Mouse (Mus musculus) CH12.LX (cell line): ENCODE results near the gene Phrf1. TPM values are rescaled to one million over a fixed set of nuclear protein-coding genes. Genes with fewer than 3 reads are reported as not detected.

Source experiments
- DNase-seq: peaks from one replicate; pipeline ENCODE4 v3.0.0-alpha.2; 2013; ENCODE audit errors: extremely low read depth
- H3K27ac ChIP-seq: 2 replicates; pipeline ENCODE4 v1.5.1; 2012; ENCODE audit warnings: low read depth, mild to moderate bottlenecking, control low read depth, moderate library complexity; ENCODE audit not compliant: insufficient read depth
- H3K27me3 ChIP-seq: replicated peaks from 2 replicates; pipeline ENCODE3; 2012; ENCODE audit warnings: inconsistent platforms
- H3K36me3 ChIP-seq, 2 experiments: replicated peaks in 1 of 2; 2 replicates each; pipeline versions ENCODE3 to v1.6.1; 2012; ENCODE audit warnings: inconsistent platforms in 1 of 2, low read length in 1 of 2, mild to moderate bottlenecking in 1 of 2, mixed read lengths in 1 of 2, moderate library complexity in 1 of 2; ENCODE audit not compliant: control insufficient read depth in 1 of 2, insufficient read depth in 1 of 2
- H3K4me1 ChIP-seq, 2 experiments: 2 replicates each; pipeline ENCODE4 v1.6.1; 2012; ENCODE audit warnings: inconsistent platforms in 1 of 2, moderate library complexity in 1 of 2; ENCODE audit not compliant: insufficient read depth in 2 of 2, control insufficient read depth in 1 of 2
- H3K4me2 ChIP-seq: 2 replicates; pipeline ENCODE4 v1.6.1; 2012; ENCODE audit warnings: low read depth, mild to moderate bottlenecking, control low read depth; ENCODE audit not compliant: poor library complexity, insufficient read depth, severe bottlenecking
- H3K4me3 ChIP-seq, 3 experiments: fragments of 150-350 bp in 1 of 3; sonication (generic) in 1 of 3; replicated peaks in 1 of 3; 2 replicates each; pipeline versions ENCODE3 to v1.5.1; 2011 to 2012; ENCODE audit warnings: low read depth in 2 of 3, low read length in 2 of 3, mild to moderate bottlenecking in 2 of 3, moderate library complexity in 2 of 3, control low read depth in 1 of 3, improper control_type of control experiment in 1 of 3, inconsistent platforms in 1 of 3, mixed read lengths in 1 of 3; ENCODE audit not compliant: poor library complexity in 1 of 3
- H3K79me2 ChIP-seq: replicated peaks from 2 replicates; pipeline ENCODE4 v1.6.1; 2012; ENCODE audit warnings: mild to moderate bottlenecking, moderate library complexity; ENCODE audit not compliant: control insufficient read depth, poor library complexity, insufficient read depth, severe bottlenecking; ENCODE audit errors: extremely low read depth
- H3K9ac ChIP-seq: 2 replicates; pipeline ENCODE4 v1.6.1; 2012; ENCODE audit warnings: low read depth, mild to moderate bottlenecking, control low read depth, moderate library complexity; ENCODE audit not compliant: insufficient read depth
- H3K9me3 ChIP-seq: replicated peaks from 2 replicates; pipeline ENCODE3; 2012; ENCODE audit warnings: low read length, inconsistent platforms, mixed read lengths
- BHLHE40 ChIP-seq: IDR thresholded peaks from 2 replicates; pipeline ENCODE4 v1.6.1; 2011; ENCODE audit warnings: mild to moderate bottlenecking, low read depth, low read length, improper control_type of control experiment
- CHD2 ChIP-seq: IDR thresholded peaks from 2 replicates; pipeline ENCODE4 v1.6.1; 2011; ENCODE audit warnings: low read length, improper control_type of control experiment
- CTCF ChIP-seq, 2 experiments: IDR thresholded peaks in 1 of 2; conservative IDR thresholded peaks in 1 of 2; 2 replicates each; pipeline ENCODE4 v1.5.1; 2011 to 2012; ENCODE audit warnings: low read depth in 2 of 2, low read length in 2 of 2, improper control_type of control experiment in 1 of 2, inconsistent platforms in 1 of 2, mild to moderate bottlenecking in 1 of 2, moderate library complexity in 1 of 2
- E2F4 ChIP-seq: IDR thresholded peaks from 2 replicates; pipeline ENCODE4 v1.6.1; 2011; ENCODE audit warnings: low read depth, low read length, improper control_type of control experiment; ENCODE audit not compliant: insufficient replicate concordance
- ELF1 ChIP-seq: IDR thresholded peaks from 2 replicates; pipeline ENCODE4 v1.6.1; 2014; ENCODE audit warnings: low read depth, mild to moderate bottlenecking, inconsistent platforms, low read length, improper control_type of control experiment
- EP300 ChIP-seq: IDR thresholded peaks from 2 replicates; pipeline ENCODE4 v1.6.1; 2011; ENCODE audit warnings: low read length, improper control_type of control experiment
- IRF4 ChIP-seq: IDR thresholded peaks from 2 replicates; pipeline ENCODE4 v1.6.1; 2014; ENCODE audit warnings: low read depth, mild to moderate bottlenecking, inconsistent platforms, low read length, improper control_type of control experiment
- JUN ChIP-seq: IDR thresholded peaks from 2 replicates; pipeline ENCODE4 v1.6.1; 2011; ENCODE audit warnings: low read depth, mild to moderate bottlenecking, low read length, improper control_type of control experiment, moderate library complexity; ENCODE audit not compliant: insufficient read depth
- JUND ChIP-seq: conservative IDR thresholded peaks from 2 replicates; pipeline ENCODE4 v1.6.1; 2011; ENCODE audit warnings: low read depth, low read length, improper control_type of control experiment
- KAT2A ChIP-seq: IDR thresholded peaks from 2 replicates; pipeline ENCODE4 v1.6.1; 2012; ENCODE audit warnings: low read length, improper control_type of control experiment, inconsistent platforms; ENCODE audit not compliant: insufficient replicate concordance
- MAFK ChIP-seq: IDR thresholded peaks from 2 replicates; pipeline ENCODE4 v1.6.1; 2011; ENCODE audit warnings: low read length, improper control_type of control experiment; ENCODE audit not compliant: insufficient replicate concordance
- MAX ChIP-seq: IDR thresholded peaks from 2 replicates; pipeline ENCODE4 v1.6.1; 2011; ENCODE audit warnings: low read length, improper control_type of control experiment
- MAZ ChIP-seq: IDR thresholded peaks from 2 replicates; pipeline ENCODE4 v1.6.1; 2012; ENCODE audit warnings: low read depth, mild to moderate bottlenecking, inconsistent platforms, low read length, improper control_type of control experiment, moderate library complexity
- MEF2A ChIP-seq: IDR thresholded peaks from 2 replicates; pipeline ENCODE4 v1.6.1; 2014; ENCODE audit warnings: low read depth, mild to moderate bottlenecking, inconsistent platforms, low read length, improper control_type of control experiment, borderline replicate concordance
- MXI1 ChIP-seq: IDR thresholded peaks from 2 replicates; pipeline ENCODE4 v1.6.1; 2011; ENCODE audit warnings: mild to moderate bottlenecking, low read depth, low read length, improper control_type of control experiment
- MYC ChIP-seq: IDR thresholded peaks from 2 replicates; pipeline ENCODE4 v1.6.1; 2011; ENCODE audit warnings: low read depth, mild to moderate bottlenecking, improper control_type of control experiment, low read length
- NRF1 ChIP-seq: IDR thresholded peaks from 2 replicates; pipeline ENCODE4 v1.6.1; 2014; ENCODE audit warnings: low read depth, mild to moderate bottlenecking, inconsistent platforms, low read length, improper control_type of control experiment, moderate library complexity
- POLR2A ChIP-seq: IDR thresholded peaks from 2 replicates; pipeline ENCODE4 v1.6.1; 2011; ENCODE audit warnings: low read depth, mild to moderate bottlenecking, improper control_type of control experiment, low read length
- POLR2AphosphoS2 ChIP-seq: IDR thresholded peaks from 2 replicates; pipeline ENCODE4 v1.6.1; 2011; ENCODE audit warnings: low read depth, low read length, improper control_type of control experiment
- RAD21 ChIP-seq: IDR thresholded peaks from 2 replicates; pipeline ENCODE4 v1.6.1; 2011; ENCODE audit warnings: low read depth, mild to moderate bottlenecking, low read length, improper control_type of control experiment, moderate library complexity
- RCOR1 ChIP-seq: conservative IDR thresholded peaks from 2 replicates; pipeline ENCODE4 v1.6.1; 2012; ENCODE audit warnings: low read depth, mild to moderate bottlenecking, inconsistent platforms, low read length, improper control_type of control experiment
- SIN3A ChIP-seq: IDR thresholded peaks from 2 replicates; pipeline ENCODE4 v1.6.1; 2012; ENCODE audit warnings: low read length, improper control_type of control experiment, inconsistent platforms
- SMC3 ChIP-seq: IDR thresholded peaks from 2 replicates; pipeline ENCODE4 v1.6.1; 2011; ENCODE audit warnings: low read depth, low read length, improper control_type of control experiment
- TCF12 ChIP-seq: IDR thresholded peaks from 2 replicates; pipeline ENCODE4 v1.6.1; 2014; ENCODE audit warnings: low read depth, mild to moderate bottlenecking, inconsistent platforms, low read length, improper control_type of control experiment
- UBTF ChIP-seq: IDR thresholded peaks from 2 replicates; pipeline ENCODE4 v1.6.1; 2012; ENCODE audit warnings: low read depth, mild to moderate bottlenecking, inconsistent platforms, low read length, improper control_type of control experiment, moderate library complexity
- USF1 ChIP-seq: IDR thresholded peaks from 2 replicates; pipeline ENCODE4 v1.6.1; 2014; ENCODE audit warnings: low read depth, mild to moderate bottlenecking, inconsistent platforms, low read length, improper control_type of control experiment
- USF2 ChIP-seq: conservative IDR thresholded peaks from 2 replicates; pipeline ENCODE4 v1.6.1; 2011; ENCODE audit warnings: low read depth, low read length, improper control_type of control experiment
- ZC3H11A ChIP-seq: IDR thresholded peaks from 2 replicates; pipeline ENCODE4 v1.6.1; 2012; ENCODE audit warnings: low read depth, mild to moderate bottlenecking, inconsistent platforms, low read length, improper control_type of control experiment
- ZNF384 ChIP-seq: IDR thresholded peaks from 2 replicates; pipeline ENCODE4 v1.6.1; 2012; ENCODE audit warnings: low read depth, low read length, improper control_type of control experiment, inconsistent platforms
- dilution Hi-C: fragments of 300-500 bp; cut with MboI; formaldehyde crosslinking; loops from 2 replicates; pipeline ENCODE4 v1.14.3; 2020; ENCODE audit warnings: low sequenced_read_pairs; ENCODE audit not compliant: extremely low pct_unique_long_range_greater_than_20kb, extremely low pct_ligation_motif_present
- in situ Hi-C: fragments of 300-500 bp; cut with MboI; formaldehyde crosslinking; loops from 3 replicates; pipeline ENCODE4 v1.14.3; 2019; ENCODE audit warnings: low sequenced_read_pairs, low pct_ligation_motif_present, low pct_unique_long_range_greater_than_20kb, mixed read lengths
- polyA plus RNA-seq: library from polyadenylated mRNA; unstranded; fragments of >175 nt; gene quantifications from 2 replicates; pipeline ENCODE4 v1.2.1, GENCODE M21; 2012; ENCODE audit warnings: low read depth; ENCODE audit not compliant: insufficient read length
- total RNA-seq, 2 experiments: library from RNA; depleted of rRNA; stranded (reverse); fragments of 300-350 nt in 1 of 2; fragments of >200 nt in 1 of 2; gene quantifications; 2 replicates each; pipeline ENCODE4 v1.2.3; 2012 to 2014

Phrf1 gene
- total and polyA plus RNA-seq, 3 experiments = 22.4 to 59.2 (median 52.5) TPM

DNA sequence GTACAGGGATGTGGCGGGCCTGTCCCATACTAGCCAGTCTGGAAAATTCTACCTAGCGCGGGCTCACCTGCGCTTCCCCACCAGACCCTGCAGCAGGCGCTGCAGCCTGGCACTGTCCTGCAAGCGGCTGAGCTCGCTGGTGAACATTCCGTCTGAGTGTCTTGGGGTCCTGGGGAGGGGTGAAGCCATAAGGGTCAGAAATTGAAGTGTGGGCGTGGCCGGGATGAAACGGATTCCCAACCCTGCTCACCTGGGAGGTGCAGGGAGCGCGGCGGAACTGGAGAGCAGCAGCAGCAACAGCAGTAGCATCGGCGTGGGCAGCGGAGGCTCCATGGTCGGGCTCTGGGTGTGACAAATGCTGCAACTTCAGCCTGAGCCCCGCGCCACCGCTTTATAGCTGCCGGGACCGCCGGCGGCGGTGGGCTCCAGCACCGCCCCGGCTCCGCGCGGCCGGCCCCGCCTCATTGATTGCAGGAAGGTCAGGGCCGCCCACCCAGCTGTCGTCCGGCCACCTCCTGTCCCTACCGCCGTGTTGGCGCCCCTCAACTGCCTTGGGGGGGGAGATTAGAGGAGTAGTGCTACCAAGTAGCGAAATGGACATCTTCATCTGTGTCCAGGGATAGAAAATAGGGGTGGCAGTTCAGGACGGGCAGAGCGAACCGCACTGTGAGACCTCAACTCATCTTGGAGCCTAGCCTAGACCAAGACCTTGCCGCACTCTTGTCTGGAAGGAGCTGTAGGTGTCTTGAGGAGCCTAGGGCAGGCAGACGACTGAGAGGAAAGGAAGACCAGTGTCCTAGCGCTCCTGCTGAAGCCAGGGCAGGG, 50.4 kb downstream of the Phrf1 start, which contains the start of gene Sct:
TSS of gene Sct (minus strand) at position 368 of the 825 bp plus-strand sequence.
- no peak within 1 kb of the TSS for H3K9ac ChIP-seq
- in situ Hi-C loops (loop anchor here (5.0 kb wide), 1 partner anchor 38 kb away; no protein-coding TSS in a partner anchor), dilution Hi-C loops (no loop called here)
- H3K27ac ChIP-seq = peak within 1 kb of the TSS; percentile 93
- no peaks in the 10 kb centered on the region for H3K27me3 ChIP-seq
- no peak within 1 kb of the TSS for H3K4me3 ChIP-seq
- TF ChIP-seq TCF12 (no peak), NRF1 (no peak), MAFK (no peak), KAT2A (no peak), USF1 (no peak), USF2 (no peak), MXI1 (no peak), IRF4 (no peak), RAD21 (no peak), CTCF (conservative IDR thresholded peaks at IDR 0.05 in 1 of 2, IDR thresholded peaks at IDR 0.05 in 1 of 2; ENCODE audit: low read depth in 2 of 2, low read length in 2 of 2) (no peak), MAX (no peak), JUND (no peak), MAZ (no peak), RCOR1 (no peak), SMC3 (no peak), ZNF384 (no peak), UBTF (no peak), MEF2A (no peak), ELF1 (no peak), SIN3A (no peak)
- DNase-seq = no peak
- no peaks in the 10 kb centered on the region for H3K79me2 ChIP-seq
- peaks cover 51 to 85% of the 10 kb centered on the region in 2 experiments for H3K4me1 ChIP-seq
- H3K4me2 ChIP-seq = 0 out of 2 replicates have a peak within 1 kb of the TSS, but pooled peaks have one; percentile 17
- no peaks in the 10 kb centered on the region for H3K9me3 ChIP-seq
- H3K36me3 ChIP-seq = peaks cover 0 to 1% of the 10 kb centered on the region in 2 experiments

DNA sequence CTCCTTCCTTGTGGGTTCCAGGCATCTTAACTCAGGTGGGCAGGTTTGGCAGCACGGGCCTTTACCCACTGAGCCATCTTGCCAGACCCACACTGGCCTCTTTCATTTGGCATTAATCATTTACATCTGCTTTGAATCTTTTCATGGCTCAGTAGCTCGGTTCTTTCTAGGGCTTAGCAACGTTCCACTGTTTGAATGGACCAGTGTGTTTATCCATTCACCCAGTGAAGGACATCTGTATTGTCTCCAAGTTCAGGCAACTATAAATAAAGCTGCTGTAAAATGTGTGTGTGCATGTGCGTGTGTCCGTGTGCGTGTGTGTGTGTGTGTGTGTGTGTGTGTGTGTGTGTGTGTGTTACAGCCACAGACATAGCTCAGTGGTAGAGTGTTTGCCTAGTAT, 52.9 kb downstream of the Phrf1 start:
- H3K4me1 ChIP-seq = peaks cover 37 to 60% of the 10 kb centered on the region in 2 experiments
- no peaks in the 10 kb centered on the region for H3K36me3 ChIP-seq
- dilution Hi-C loops = no loop called here
- H3K9me3 ChIP-seq = no peaks in the 10 kb centered on the region
- H3K9ac ChIP-seq = 0 out of 2 replicates have a peak overlapping the region, but pooled peaks have one; percentile 3
- in situ Hi-C loops = no loop called here
- no peaks in the 10 kb centered on the region for H3K79me2 ChIP-seq
- H3K4me2 ChIP-seq = peak overlapping the region; percentile 40
- H3K27me3 ChIP-seq = no peaks in the 10 kb centered on the region
- H3K4me3 ChIP-seq = peak overlapping the region in 1 of 3 experiments; percentile 3
- peak; percentile 86 for DNase-seq
- peak overlapping the region; percentile 96 for H3K27ac ChIP-seq
- no peak for TF ChIP-seq JUN
- peak; percentile 70 for TF ChIP-seq BHLHE40
- TF ChIP-seq EP300 = peak; percentile 46; the same call in 1 of the 2 replicates
- TF ChIP-seq E2F4 = no peak
- TF ChIP-seq TCF12 = peak; percentile 69; the same call in 1 of the 2 replicates
- TF ChIP-seq POLR2A = no peak; the same call in 1 of the 2 replicates
- TF ChIP-seq ZNF384 = no peak
- TF ChIP-seq MEF2A = peak; percentile 63; the same call in 1 of the 2 replicates
- no peak for TF ChIP-seq USF1
- TF ChIP-seq RCOR1 = peak; percentile 64; the same call in 1 of the 2 replicates
- no peak for TF ChIP-seq POLR2AphosphoS2
- TF ChIP-seq NRF1 = no peak
- no peak for TF ChIP-seq ZC3H11A
- peak; percentile 46; the same call in 1 of the 2 replicates for TF ChIP-seq SIN3A
- TF ChIP-seq CTCF (conservative IDR thresholded peaks at IDR 0.05 in 1 of 2, IDR thresholded peaks at IDR 0.05 in 1 of 2; ENCODE audit: low read depth in 2 of 2, low read length in 2 of 2) = no peak
- TF ChIP-seq MAX = peak; percentile 12; the same call in 1 of the 2 replicates
- peak; percentile 44; the same call in 1 of the 2 replicates for TF ChIP-seq MAFK
- TF ChIP-seq CHD2 = no peak
- no peak for TF ChIP-seq MYC
